ENCODE assay signal across 39 mouse cellular contexts in genomic region chr7:81904094-81904493, GRCm38 (mm10). TPM values are rescaled to one million over a fixed set of nuclear protein-coding genes. Genes with fewer than 3 reads are reported as not detected.
DNase-seq lines count a peak whose midpoint lies in the region; ATAC-seq and TF ChIP-seq lines count a peak whose summit lies in the region.
"Had no signal": no experiment of that assay in that cellular context is flagged by ENCODE, and none has a peak within 500 bp of the region (broad histone marks: within the 10 kb centered on the region; RNA-seq: fewer than 3 reads in every experiment).

No protein-coding gene starts in this region.

- H3K4me1 ChIP-seq in kidney, embryonic 16.5 days (ENCODE audit: insufficient read depth, low read length) = peaks cover 8% of the 10 kb centered on the region; the same call in 1 of the 2 replicates
- H3K4me1 ChIP-seq in lung, embryonic 15.5 days = peaks cover 5% of the 10 kb centered on the region; the same call in 1 of the 2 replicates
- H3K4me1 ChIP-seq: forebrain, embryonic 12.5 days; hindbrain, embryonic 15.5 days had no signal

- WGBS in kidney, embryonic 16.5 days = 33% methylated on average over 4 of the region's 4 CpGs
- WGBS in lung, embryonic 15.5 days = 33% methylated on average over 4 of the region's 4 CpGs

- ATAC-seq in kidney, embryonic 16.5 days (ENCODE audit: low FRiP score, low TSS enrichment) = peak; percentile 54; the same call in 1 of the 2 replicates
- peak; percentile 83; the same call in 1 of the 2 replicates for ATAC-seq in lung, embryonic 15.5 days (ENCODE audit: borderline replicate concordance, extremely low read depth, low FRiP score, low TSS enrichment)
- ATAC-seq in granulocyte monocyte progenitor cell, adult 5-6 weeks (replicated peaks; ENCODE audit: poor library complexity, severe bottlenecking) = peak; percentile 76
- ATAC-seq: CD4-positive, CD25-positive, alpha-beta regulatory T cell, adult 4 months; forebrain, postnatal 0 days had no signal

- H3K27me3 ChIP-seq in kidney, embryonic 16.5 days (ENCODE audit: insufficient read depth, low read length) = no peaks in the 10 kb centered on the region
- H3K27me3 ChIP-seq in lung, embryonic 15.5 days = no peaks in the 10 kb centered on the region
- H3K27me3 ChIP-seq: forebrain, embryonic 12.5 days; heart, embryonic 13.5 days; hindbrain, embryonic 15.5 days; limb, embryonic 13.5 days; neural tube, embryonic 13.5 days had no signal

- no peaks in the 10 kb centered on the region for H3K9me3 ChIP-seq in kidney, embryonic 16.5 days (ENCODE audit: low read length)
- no peaks in the 10 kb centered on the region for H3K9me3 ChIP-seq in lung, embryonic 15.5 days
- H3K9me3 ChIP-seq: forebrain, embryonic 12.5 days; heart, embryonic 13.5 days; hindbrain, embryonic 15.5 days; limb, embryonic 13.5 days; neural tube, embryonic 13.5 days had no signal

- no peak overlapping the region for H3K4me3 ChIP-seq in kidney, embryonic 16.5 days (ENCODE audit: low read length)
- H3K4me3 ChIP-seq in lung, embryonic 15.5 days = no peak overlapping the region
- H3K4me3 ChIP-seq: erythroblast, embryonic 14.5 days; forebrain, embryonic 12.5 days; heart, embryonic 13.5 days; hindbrain, embryonic 15.5 days; limb, embryonic 13.5 days; neural tube, embryonic 13.5 days had no signal

- TF ChIP-seq CTCF in brain, embryonic 14.5 days (IDR thresholded peaks at IDR 0.05; ENCODE audit: borderline replicate concordance, extremely low read depth, insufficient read depth, insufficient read length) = no peak

- DNase-seq in kidney, adult 11 months = no peak
- DNase-seq in lung, postnatal 36 days = no peak
- peak; percentile 14 for DNase-seq in brain, embryonic 14.5 days (ENCODE audit: low read depth)
- no peak for DNase-seq in yolk sac, embryonic 10.5 days (ENCODE audit: low spot score)
- DNase-seq: adrenal gland, postnatal 14 days; cerebellum, adult 18-20 months; cerebellum, postnatal 10 days; forebrain, postnatal 0 days; heart, postnatal 10 days; right cerebral cortex, postnatal 4 days; thymus, adult 18-20 months; thymus, postnatal 25 days had no signal

- no peak overlapping the region for H3K27ac ChIP-seq in kidney, embryonic 16.5 days (ENCODE audit: low read length)
- H3K27ac ChIP-seq in lung, embryonic 15.5 days = no peak overlapping the region
- H3K27ac ChIP-seq: forebrain, embryonic 12.5 days; heart, embryonic 13.5 days; hindbrain, embryonic 15.5 days; limb, embryonic 13.5 days; neural tube, embryonic 13.5 days; stomach, postnatal 0 days had no signal

- H3K4me2 ChIP-seq in kidney, embryonic 16.5 days (replicated peaks; ENCODE audit: low read depth, low read length) = no peak overlapping the region
- H3K4me2 ChIP-seq in lung, embryonic 15.5 days = no peak overlapping the region
- H3K4me2 ChIP-seq: forebrain, embryonic 12.5 days; heart, embryonic 13.5 days; hindbrain, embryonic 15.5 days; limb, embryonic 13.5 days; liver, embryonic 11.5 days; midbrain, embryonic 11.5 days; neural tube, embryonic 13.5 days had no signal

- no peak for TF ChIP-seq POLR2A in brain, embryonic 14.5 days (IDR thresholded peaks at IDR 0.05; ENCODE audit: borderline replicate concordance, extremely low read depth, insufficient read depth, insufficient read length, poor library complexity, severe bottlenecking)

- no peaks in the 10 kb centered on the region for H3K36me3 ChIP-seq in kidney, embryonic 16.5 days (ENCODE audit: insufficient read depth, low read length)
- H3K36me3 ChIP-seq in lung, embryonic 15.5 days = no peaks in the 10 kb centered on the region

- no peak overlapping the region for H3K9ac ChIP-seq in kidney, embryonic 16.5 days (replicated peaks; ENCODE audit: low read length)
- no peak overlapping the region for H3K9ac ChIP-seq in lung, embryonic 15.5 days
- H3K9ac ChIP-seq: forebrain, embryonic 12.5 days; forebrain, postnatal 0 days; heart, embryonic 13.5 days; hindbrain, embryonic 15.5 days; limb, embryonic 13.5 days; neural tube, embryonic 13.5 days had no signal

RNA-seq across cellular contexts. Expression of gene Hdgfl3, which starts 30.2 kb away (rescaled TPM):
- 10.0 and 11.7 TPM in 2 replicates for polyA plus RNA-seq in kidney, embryonic 16.5 days (2015; fragmentation: Nextera tagmentation; extraction: Ambion mirVana)
- 8.7 and 9.1 TPM in 2 replicates for polyA plus RNA-seq in lung, embryonic 15.5 days (2015; fragmentation: Nextera tagmentation; extraction: Ambion mirVana)
- 57.6 and 82.6 TPM in 2 replicates for polyA plus RNA-seq in brain, embryonic 14.5 days (2012; rRNA removed)
- not detected in 2 replicates for total RNA-seq in granulocyte monocyte progenitor cell, adult 5-6 weeks (2014; fragmentation: Nextera tagmentation)
- 0.67 and 0.99 TPM in 2 replicates for total RNA-seq in granulocyte monocyte progenitor cell, adult 5-6 weeks (2017)
- polyA plus RNA-seq: erythroblast, embryonic 14.5 days had no signal

RNA-seq across cellular contexts. Expression of gene Tm6sf1, which starts 45.3 kb away (rescaled TPM):
- 13.2 and 14.3 TPM in 2 replicates for polyA plus RNA-seq in kidney, embryonic 16.5 days (2015; fragmentation: Nextera tagmentation; extraction: Ambion mirVana)
- 14.7 and 18.0 TPM in 2 replicates for polyA plus RNA-seq in lung, embryonic 15.5 days (2015; fragmentation: Nextera tagmentation; extraction: Ambion mirVana)
- 16.7 and 19.0 TPM in 2 replicates for polyA plus RNA-seq in brain, embryonic 14.5 days (2012; rRNA removed)
- total RNA-seq in granulocyte monocyte progenitor cell, adult 5-6 weeks (2014; fragmentation: Nextera tagmentation) = 177 and 196 TPM in 2 replicates
- total RNA-seq in granulocyte monocyte progenitor cell, adult 5-6 weeks (2017) = 132 and 194 TPM in 2 replicates

RNA-seq across cellular contexts. Expression of gene Gm10160, which starts 48.5 kb away (rescaled TPM):
- not detected in 2 replicates for polyA plus RNA-seq in kidney, embryonic 16.5 days (2015; fragmentation: Nextera tagmentation; extraction: Ambion mirVana)
- polyA plus RNA-seq in lung, embryonic 15.5 days (2015; fragmentation: Nextera tagmentation; extraction: Ambion mirVana) = not detected in 2 replicates
- not detected in 2 replicates for polyA plus RNA-seq in brain, embryonic 14.5 days (2012; rRNA removed)
- not detected in 2 replicates for total RNA-seq in granulocyte monocyte progenitor cell, adult 5-6 weeks (2014; fragmentation: Nextera tagmentation)
- total RNA-seq in granulocyte monocyte progenitor cell, adult 5-6 weeks (2017) = not detected in 2 replicates
- total RNA-seq: adrenal gland, postnatal 14 days; forebrain, postnatal 0 days; gastrocnemius, adult 8-10 months; gastrocnemius, postnatal 4 days; heart, adult 8-10 months; heart, postnatal 10 days; hematopoietic stem cell, adult 5-6 weeks; layer of hippocampus, adult 8-10 months; layer of hippocampus, postnatal 25 days; left cerebral cortex, adult 8-10 months; left cerebral cortex, postnatal 36 days; megakaryocyte, adult 5-6 weeks had no signal
- polyA plus RNA-seq: CD4-positive, CD25-positive, alpha-beta regulatory T cell, adult 4 months; cortical plate, adult 2 months; embryonic facial prominence, embryonic 14.5 days; erythroblast, embryonic 14.5 days; forebrain, embryonic 12.5 days; forebrain, postnatal 0 days; heart, embryonic 13.5 days; hindbrain, embryonic 15.5 days; intestine, embryonic 14.5 days; limb, embryonic 13.5 days; liver, embryonic 11.5 days; liver, embryonic 16.5 days; midbrain, embryonic 11.5 days; neural tube, embryonic 13.5 days; spleen, adult 2 months; stomach, postnatal 0 days had no signal
